Mouse (Mus musculus) right cerebral cortex, adult 18-20 months (tissue): ENCODE measurements at regions not wholly inside any gene's neighbourhood (a gene's known extent, or its start where the extent isn't known, plus 50 kb on each side); places are given as distances from the start of the nearest gene placed in this dataset.
"Not testable (repeated sequence)": the region's sequence is repeated elsewhere in the genome, so short reads cannot be mapped to it uniquely, and the experiment has no call there.

ENCODE experiments used
- DNase-seq: peaks from one replicate; pipeline ENCODE4 v3.0.0; 2022; ENCODE audit warnings: mixed read lengths

GRCm38 (mm10) chr4:23567827-23568226 is 928.4 kb upstream of the Mms22l start:
- DNase-seq, result no peak

- no peak for DNase-seq
Observed at GRCm38 (mm10) chr4:23573013-23573412, 923.2 kb upstream of the Mms22l start.

- DNase-seq, result no peak
Observed at GRCm38 (mm10) chr4:23587412-23587811, 908.8 kb upstream of the Mms22l start.

- DNase-seq, result no peak
Observed at GRCm38 (mm10) chr4:23590883-23591282, 905.4 kb upstream of the Mms22l start.

GRCm38 (mm10) chr4:23591593-23591992 is 904.7 kb upstream of the Mms22l start:
- no peak for DNase-seq

- DNase-seq, result no peak
Observed at GRCm38 (mm10) chr4:23600070-23600469, 896.2 kb upstream of the Mms22l start.

GRCm38 (mm10) chr4:23601426-23602293 is 894.6 kb upstream of the Mms22l start:
- peak; percentile 30 for DNase-seq

- DNase-seq, result no peak
Observed at GRCm38 (mm10) chr4:23602294-23602932, 893.8 kb upstream of the Mms22l start.

GRCm38 (mm10) chr4:23607348-23607747 is 888.9 kb upstream of the Mms22l start:
- DNase-seq, result no peak

GRCm38 (mm10) chr4:23621208-23621607 is 875.0 kb upstream of the Mms22l start:
- DNase-seq, result no peak

GRCm38 (mm10) chr4:23622231-23622630 is 874.0 kb upstream of the Mms22l start:
- DNase-seq, result no peak

- no peak for DNase-seq
Observed at GRCm38 (mm10) chr4:23636231-23636928, 859.9 kb upstream of the Mms22l start.

- no peak for DNase-seq
Observed at GRCm38 (mm10) chr4:23636929-23637235, 859.4 kb upstream of the Mms22l start.

- not testable (repeated sequence) for DNase-seq
Observed at GRCm38 (mm10) chr4:23656671-23657070, 839.6 kb upstream of the Mms22l start.

GRCm38 (mm10) chr4:23668896-23669295 is 827.4 kb upstream of the Mms22l start:
- no peak for DNase-seq

GRCm38 (mm10) chr4:23703626-23704025 is 792.6 kb upstream of the Mms22l start:
- no peak for DNase-seq

GRCm38 (mm10) chr4:23710716-23711115 is 785.5 kb upstream of the Mms22l start:
- no peak for DNase-seq

- DNase-seq, result no peak
Observed at GRCm38 (mm10) chr4:23713781-23714415, 782.4 kb upstream of the Mms22l start.

GRCm38 (mm10) chr4:23727846-23728245 is 768.4 kb upstream of the Mms22l start:
- no peak for DNase-seq

GRCm38 (mm10) chr4:23732471-23732870 is 763.8 kb upstream of the Mms22l start:
- DNase-seq, result no peak

- no peak for DNase-seq
Observed at GRCm38 (mm10) chr4:23744079-23744478, 752.2 kb upstream of the Mms22l start.

- no peak for DNase-seq
Observed at GRCm38 (mm10) chr4:23758005-23758404, 738.2 kb upstream of the Mms22l start.
